Mouse (Mus musculus) heart, embryonic 12.5 days (tissue): ENCODE measurements around the gene Hemgn. TPM values are rescaled to one million over a fixed set of nuclear protein-coding genes. Genes with fewer than 3 reads are reported as not detected.

ENCODE experiments used
- ATAC-seq: fragments of 200-750 bp; cut with Nextera tagmentation; 2 replicates; pipeline ENCODE4 v1.8.0; 2017; ENCODE audit warnings: moderate TSS enrichment, moderate library complexity; ENCODE audit not compliant: insufficient number of reproducible peaks, low FRiP score
- H3K27ac ChIP-seq: fragments of 300-500 bp; sonication (generic); 2 replicates; pipeline ENCODE4 v1.5.1; 2016; ENCODE audit warnings: mild to moderate bottlenecking, moderate library complexity; ENCODE audit not compliant: poor library complexity, severe bottlenecking
- H3K27me3 ChIP-seq: fragments of 300-500 bp; sonication (generic); replicated peaks from 2 replicates; pipeline ENCODE4 v1.6.1; 2016; ENCODE audit warnings: mild to moderate bottlenecking, moderate library complexity
- H3K36me3 ChIP-seq: fragments of 300-500 bp; sonication (generic); 2 replicates; pipeline ENCODE4 v1.6.1; 2016; ENCODE audit warnings: mild to moderate bottlenecking, moderate library complexity
- H3K4me1 ChIP-seq: fragments of 300-500 bp; sonication (generic); replicated peaks from 2 replicates; pipeline ENCODE4 v1.6.1; 2016; ENCODE audit warnings: mild to moderate bottlenecking
- H3K4me2 ChIP-seq: fragments of 300-500 bp; sonication (generic); 2 replicates; pipeline ENCODE4 v1.6.1; 2016; ENCODE audit warnings: mild to moderate bottlenecking, moderate library complexity
- H3K4me3 ChIP-seq: fragments of 300-500 bp; sonication (generic); 2 replicates; pipeline ENCODE4 v1.5.1; 2016; ENCODE audit warnings: mild to moderate bottlenecking
- H3K9ac ChIP-seq: fragments of 300-500 bp; sonication (generic); 2 replicates; pipeline ENCODE4 v1.6.1; 2016; ENCODE audit warnings: mild to moderate bottlenecking, moderate library complexity
- H3K9me3 ChIP-seq: fragments of 300-500 bp; sonication (generic); replicated peaks from 2 replicates; pipeline ENCODE4 v1.6.1; 2016; ENCODE audit warnings: mild to moderate bottlenecking, moderate library complexity
- WGBS: fragments of 180-500 bp; shearing (Covaris S2); methylation state at CpG from one replicate; pipeline ENCODE4 v1.1.7; 2016; 5-methylcytosine and 5-hydroxymethylcytosine counted together
- polyA plus RNA-seq: library from polyadenylated mRNA; unstranded; fragments of >200 nt; fragmentation: Nextera tagmentation; extraction: Ambion mirVana; gene quantifications from 2 replicates; pipeline ENCODE4 v1.2.1, GENCODE M21; 2016

Gene Hemgn
- polyA plus RNA-seq, 1 experiment from 2014 or later, result 12.4 TPM

DNA sequence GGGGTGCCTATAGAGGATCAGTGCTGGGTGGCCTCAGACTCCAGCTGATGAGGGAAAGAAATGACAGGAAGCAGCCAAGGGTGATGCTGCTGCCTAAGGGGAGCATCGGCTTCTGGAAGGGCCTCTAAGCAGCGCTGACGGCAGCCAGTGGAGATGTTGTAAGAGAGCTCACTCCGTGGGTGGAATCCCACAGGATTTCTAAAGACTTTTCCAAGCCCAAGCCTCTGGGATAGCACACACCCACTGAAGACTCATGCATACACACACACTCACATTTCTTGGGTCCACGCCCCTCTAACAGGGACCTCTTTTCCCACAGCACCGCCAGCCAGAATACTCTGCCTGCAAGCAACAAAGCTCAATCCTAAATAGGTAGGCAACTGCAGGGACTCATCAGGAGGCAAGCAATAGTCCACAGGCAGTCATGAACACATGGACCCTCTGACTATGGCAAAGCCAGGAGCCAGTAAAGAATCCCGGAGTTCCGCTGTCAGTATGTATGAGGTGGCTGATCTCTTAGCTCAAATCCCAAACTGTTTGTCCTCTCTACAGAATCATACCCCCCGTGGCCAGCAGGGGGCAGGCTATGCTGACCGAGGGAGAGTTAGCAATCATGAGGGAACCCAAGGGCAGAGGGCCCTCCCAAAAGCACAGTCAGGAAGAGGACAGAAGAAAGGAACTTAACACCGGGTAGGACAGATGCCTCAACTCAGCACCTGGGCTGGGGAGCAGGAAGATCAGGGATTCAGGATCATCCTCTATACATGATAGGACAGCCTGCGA lies 56.8 kb downstream of the Hemgn start:
- WGBS, result 49% methylated on average over 12 of the region's 12 CpGs
- no peaks in the 10 kb centered on the region for H3K36me3 ChIP-seq
- no peak overlapping the region for H3K9ac ChIP-seq
- H3K4me3 ChIP-seq, result no peak overlapping the region
- no peak overlapping the region for H3K27ac ChIP-seq
- H3K9me3 ChIP-seq, result no peaks in the 10 kb centered on the region
- peaks cover 9% of the 10 kb centered on the region for H3K4me1 ChIP-seq
- H3K27me3 ChIP-seq, result peaks cover 42% of the 10 kb centered on the region
- no peak for ATAC-seq
- H3K4me2 ChIP-seq, result no peak overlapping the region

DNA sequence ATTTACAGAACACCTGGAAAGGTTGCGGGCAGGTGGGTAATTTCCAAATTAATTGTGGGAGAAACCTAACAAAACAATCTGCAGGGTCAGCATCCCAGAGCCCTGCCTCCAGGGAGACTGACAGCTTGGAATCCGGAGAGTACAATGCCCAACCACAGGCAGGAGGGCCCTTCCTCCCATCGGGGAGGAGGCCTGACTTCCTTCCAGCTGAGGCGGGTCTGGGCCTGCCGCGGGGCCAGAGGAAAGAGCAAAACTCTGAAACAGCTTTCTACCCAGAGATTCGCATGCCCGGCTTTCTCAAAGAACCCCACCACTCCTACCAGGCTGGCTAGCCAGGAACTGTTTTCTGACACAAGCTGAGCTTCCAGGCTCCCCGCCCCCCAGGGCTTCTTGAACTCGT lies 60.3 kb downstream of the Hemgn start:
- H3K4me1 ChIP-seq, result peaks cover 6% of the 10 kb centered on the region
- 16% methylated on average over 10 of the region's 10 CpGs for WGBS
- no peak overlapping the region for H3K9ac ChIP-seq
- peaks cover 75% of the 10 kb centered on the region for H3K27me3 ChIP-seq
- no peaks in the 10 kb centered on the region for H3K9me3 ChIP-seq
- no peak overlapping the region for H3K4me3 ChIP-seq
- H3K36me3 ChIP-seq, result no peaks in the 10 kb centered on the region
- H3K27ac ChIP-seq, result no peak overlapping the region
- H3K4me2 ChIP-seq, result no peak overlapping the region
- no peak for ATAC-seq

DNA sequence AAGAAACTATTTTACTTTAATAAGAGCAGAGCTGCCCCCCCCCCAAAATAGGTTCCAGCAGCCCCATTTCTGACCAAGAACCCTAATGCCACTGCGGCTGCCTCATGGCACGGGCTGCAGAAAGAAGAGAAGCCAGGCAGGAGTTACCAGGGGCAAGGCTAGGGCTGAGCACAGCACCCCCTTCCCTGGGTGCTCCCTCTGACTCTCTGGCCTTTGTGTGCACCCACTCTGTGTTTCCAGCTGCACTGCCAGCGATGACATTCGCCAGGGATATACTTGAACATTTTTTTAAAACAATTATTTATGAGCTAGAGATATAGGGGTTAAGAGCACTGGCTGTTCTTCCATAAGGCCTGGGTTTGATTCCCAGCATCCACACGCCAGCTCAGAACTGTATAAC lies 63.8 kb downstream of the Hemgn start:
- Histone ChIP-seq H3K4me2 (no peak overlapping the region), H3K27ac (no peak overlapping the region), H3K9me3 (no peaks in the 10 kb centered on the region), H3K4me3 (no peak overlapping the region), H3K4me1 (peaks cover 12% of the 10 kb centered on the region), H3K27me3 (peaks cover 85% of the 10 kb centered on the region), H3K36me3 (no peaks in the 10 kb centered on the region), H3K9ac (no peak overlapping the region)
- WGBS, result 53% methylated on average over 5 of the region's 5 CpGs
- no peak for ATAC-seq

DNA sequence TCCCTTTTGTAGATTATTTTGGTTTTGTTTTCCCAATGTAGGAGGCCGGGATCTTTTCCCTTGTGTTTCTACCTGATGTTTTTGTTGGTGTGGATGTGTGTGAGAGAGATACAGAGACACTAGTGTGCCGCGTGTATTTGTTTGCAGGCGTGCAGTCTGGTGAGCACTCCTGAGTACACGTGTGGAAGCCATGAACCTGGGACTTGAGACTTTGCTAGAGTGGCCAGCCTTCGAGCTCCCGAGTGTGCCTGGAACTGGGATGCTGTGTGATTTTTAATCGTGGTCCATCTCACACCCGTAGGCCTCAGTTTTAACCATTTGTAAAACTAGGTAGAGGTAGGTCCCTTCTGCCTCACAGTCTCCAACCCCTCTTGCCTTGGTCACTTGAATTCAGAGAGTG lies 64.4 kb downstream of the Hemgn start:
- 28% methylated on average over 9 of the region's 9 CpGs for WGBS
- Histone ChIP-seq H3K36me3 (no peaks in the 10 kb centered on the region), H3K9ac (no peak overlapping the region), H3K4me1 (peaks cover 16% of the 10 kb centered on the region), H3K4me2 (no peak overlapping the region), H3K27me3 (peaks cover 88% of the 10 kb centered on the region), H3K9me3 (no peaks in the 10 kb centered on the region), H3K4me3 (no peak overlapping the region), H3K27ac (no peak overlapping the region)
- ATAC-seq, result no peak

- 3% methylated on average over 41 of the region's 41 CpGs for WGBS
- Histone ChIP-seq H3K9me3 (no peaks in the 10 kb centered on the region), H3K36me3 (no peaks in the 10 kb centered on the region), H3K9ac (no peak overlapping the region), H3K4me1 (peaks cover 16% of the 10 kb centered on the region), H3K4me3 (no peak overlapping the region), H3K27me3 (peaks cover 92% of the 10 kb centered on the region), H3K4me2 (no peak overlapping the region), H3K27ac (no peak overlapping the region)
- ATAC-seq, result no peak
Observed at GRCm38 (mm10) chr4:46347580-46348515, 65.5 kb downstream of the Hemgn start.

DNA sequence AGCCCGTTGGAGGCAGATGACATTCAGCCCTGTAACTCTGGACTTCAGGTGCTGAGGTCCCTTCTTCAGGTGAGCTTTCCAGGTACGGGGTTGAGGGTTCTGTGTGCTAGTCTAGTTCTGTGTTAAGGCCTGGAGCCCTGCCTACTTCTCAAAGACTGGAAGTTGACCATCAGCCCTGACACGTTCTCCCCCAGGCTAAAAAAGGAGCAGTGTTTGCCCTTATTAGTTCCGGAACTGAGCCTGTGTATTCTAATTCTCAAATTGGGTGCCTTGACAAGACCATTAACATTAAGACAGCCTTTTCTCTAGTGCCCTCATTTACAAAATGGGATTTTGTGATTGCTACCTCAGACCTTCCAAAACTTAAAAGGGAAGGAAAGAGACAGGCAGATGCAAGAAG lies 66.2 kb downstream of the Hemgn start:
- Histone ChIP-seq H3K27me3 (peaks cover 92% of the 10 kb centered on the region), H3K9me3 (no peaks in the 10 kb centered on the region), H3K27ac (no peak overlapping the region), H3K4me3 (no peak overlapping the region), H3K9ac (no peak overlapping the region), H3K4me2 (no peak overlapping the region), H3K4me1 (peaks cover 15% of the 10 kb centered on the region), H3K36me3 (no peaks in the 10 kb centered on the region)
- 8% methylated on average over 4 of the region's 4 CpGs for WGBS
- ATAC-seq, result no peak

- WGBS, result 21% methylated on average over 6 of the region's 6 CpGs
- ATAC-seq, result no peak
- H3K4me3 ChIP-seq, result no peak overlapping the region
Observed at GRCm38 (mm10) chr4:46346221-46346620, 67.1 kb downstream of the Hemgn start.

GRCm38 (mm10) chr4:46345773-46346100 lies 67.6 kb downstream of the Hemgn start:
- no peak overlapping the region for H3K4me3 ChIP-seq
- no peaks in the 10 kb centered on the region for H3K36me3 ChIP-seq
- H3K4me1 ChIP-seq, result peaks cover 15% of the 10 kb centered on the region
- no peak overlapping the region for H3K4me2 ChIP-seq
- H3K27me3 ChIP-seq, result peaks cover 92% of the 10 kb centered on the region
- H3K9ac ChIP-seq, result no peak overlapping the region
- 21% methylated on average over 3 of the region's 3 CpGs for WGBS
- no peaks in the 10 kb centered on the region for H3K9me3 ChIP-seq
- ATAC-seq, result no peak
- H3K27ac ChIP-seq, result no peak overlapping the region

More at GRCm38 (mm10) chr4:46346221-46346620, 67.1 kb downstream of the Hemgn start:
- Histone ChIP-seq H3K27me3 (peaks cover 92% of the 10 kb centered on the region), H3K27ac (no peak overlapping the region), H3K4me2 (no peak overlapping the region), H3K4me1 (peaks cover 15% of the 10 kb centered on the region), H3K9me3 (no peaks in the 10 kb centered on the region), H3K36me3 (no peaks in the 10 kb centered on the region), H3K9ac (no peak overlapping the region)

DNA sequence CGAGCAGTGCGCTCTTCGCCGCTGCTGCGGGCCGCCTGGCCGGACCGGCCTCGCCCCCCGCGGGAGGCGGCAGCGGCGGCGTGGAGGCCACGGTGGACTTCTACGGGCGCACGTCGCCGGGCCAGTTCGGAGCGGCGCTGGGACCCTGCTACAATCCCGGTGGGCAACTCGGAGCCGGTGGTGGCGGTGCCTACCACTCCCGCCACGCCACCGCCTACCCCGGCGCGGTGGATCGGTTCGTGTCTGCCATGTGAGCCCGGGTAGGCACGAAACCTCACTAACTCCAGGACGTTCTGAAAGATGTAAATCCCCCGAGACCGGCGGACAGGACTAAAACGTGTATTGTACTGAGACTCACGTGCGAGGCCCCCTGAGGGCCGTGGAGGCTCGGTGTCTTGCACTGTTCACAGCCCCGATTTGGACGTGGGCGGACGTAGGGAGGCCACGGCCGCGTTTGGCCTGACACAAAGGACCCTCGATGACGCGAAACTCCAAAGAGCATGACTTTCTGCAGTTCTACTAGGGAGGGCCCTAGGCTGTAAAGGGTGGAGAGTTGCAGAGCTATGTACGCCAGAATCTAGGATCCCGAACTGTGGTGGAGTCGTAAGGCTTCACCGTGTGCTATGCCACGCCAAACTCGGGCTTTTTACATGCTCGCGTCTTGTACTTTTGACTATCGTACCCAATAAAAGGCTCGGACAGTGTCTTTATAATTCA lies 68.1 kb downstream of the Hemgn start:
- H3K36me3 ChIP-seq, result no peaks in the 10 kb centered on the region
- WGBS, result 4% methylated on average over 67 of the region's 67 CpGs
- H3K9ac ChIP-seq, result 0 out of 2 replicates have a peak overlapping the region, but pooled peaks have one; percentile 23
- no peak for ATAC-seq
- peak overlapping the region; percentile 61; the same call in 1 of the 2 replicates for H3K4me2 ChIP-seq
- peaks cover 92% of the 10 kb centered on the region for H3K27me3 ChIP-seq
- H3K4me3 ChIP-seq, result peak overlapping the region; percentile 41
- H3K9me3 ChIP-seq, result no peaks in the 10 kb centered on the region
- H3K4me1 ChIP-seq, result peaks cover 15% of the 10 kb centered on the region
- H3K27ac ChIP-seq, result no peak overlapping the region

- no peaks in the 10 kb centered on the region for H3K36me3 ChIP-seq
- H3K27me3 ChIP-seq, result peaks cover 92% of the 10 kb centered on the region
- no peak for ATAC-seq
- H3K9me3 ChIP-seq, result no peaks in the 10 kb centered on the region
- H3K4me1 ChIP-seq, result peaks cover 19% of the 10 kb centered on the region
- H3K9ac ChIP-seq, result peak overlapping the region; percentile 23; the same call in 1 of the 2 replicates
- H3K4me2 ChIP-seq, result peak overlapping the region; percentile 61
- H3K4me3 ChIP-seq, result peak overlapping the region; percentile 41
- no peak overlapping the region for H3K27ac ChIP-seq
- WGBS, result 1% methylated on average over 51 of the region's 51 CpGs
Observed at GRCm38 (mm10) chr4:46344288-46344687, 69.0 kb downstream of the Hemgn start.
